Mouse (Mus musculus) midbrain, embryonic 16.5 days (tissue): ENCODE results near the gene Srgap1. TPM values are rescaled to one million over a fixed set of nuclear protein-coding genes. Genes with fewer than 3 reads are reported as not detected.

Experiments used
- ATAC-seq: fragments of 200-750 bp; cut with Nextera tagmentation; 2 replicates; pipeline ENCODE4 v1.8.0; 2017; ENCODE audit warnings: moderate TSS enrichment
- H3K27ac ChIP-seq: fragments of 300-500 bp; sonication (generic); 2 replicates; pipeline ENCODE4 v1.5.1; 2014; ENCODE audit warnings: mild to moderate bottlenecking, low read length, mixed read lengths
- H3K27me3 ChIP-seq: fragments of 300-500 bp; sonication (generic); 2 replicates; pipeline ENCODE4 v1.6.1; 2014; ENCODE audit warnings: low read depth, low read length, mixed read lengths; ENCODE audit not compliant: control insufficient read depth, insufficient read depth
- H3K36me3 ChIP-seq: fragments of 300-500 bp; sonication (generic); 2 replicates; pipeline ENCODE4 v1.6.1; 2014; ENCODE audit warnings: mild to moderate bottlenecking, low read length, moderate library complexity, mixed read lengths; ENCODE audit not compliant: control insufficient read depth, insufficient read depth
- H3K4me1 ChIP-seq: fragments of 300-500 bp; sonication (generic); 2 replicates; pipeline ENCODE4 v1.6.1; 2014; ENCODE audit warnings: mild to moderate bottlenecking, low read length, mixed read lengths; ENCODE audit not compliant: control insufficient read depth, insufficient read depth
- H3K4me2 ChIP-seq: fragments of 300-500 bp; sonication (generic); 2 replicates; pipeline ENCODE4 v1.6.1; 2014; ENCODE audit warnings: mild to moderate bottlenecking, low read length, mixed read lengths
- H3K4me3 ChIP-seq: fragments of 300-500 bp; sonication (generic); 2 replicates; pipeline ENCODE4 v1.5.1; 2014; ENCODE audit warnings: low read depth, mild to moderate bottlenecking, low read length, moderate library complexity, mixed read lengths
- H3K9ac ChIP-seq: fragments of 300-500 bp; sonication (generic); 2 replicates; pipeline ENCODE4 v1.6.1; 2014; ENCODE audit warnings: low read depth, low read length, mixed read lengths
- H3K9me3 ChIP-seq: fragments of 300-500 bp; sonication (generic); replicated peaks from 2 replicates; pipeline ENCODE4 v1.6.1; 2014; ENCODE audit warnings: mild to moderate bottlenecking, low read length, mixed read lengths; ENCODE audit not compliant: control insufficient read depth, poor library complexity, severe bottlenecking
- WGBS: fragments of 180-500 bp; shearing (Covaris S2); extraction: QIAGEN DNeasy Blood & Tissue Kit; methylation state at CpG from one replicate; pipeline ENCODE4 v1.1.7; 2014; 5-methylcytosine and 5-hydroxymethylcytosine counted together
- polyA plus RNA-seq: library from polyadenylated mRNA; unstranded; fragments of >200 nt; fragmentation: Nextera tagmentation; extraction: Ambion mirVana; gene quantifications from 2 replicates; pipeline ENCODE4 v1.2.1, GENCODE M21; 2015

Srgap1 gene
- polyA plus RNA-seq, 1 experiment from 2014 or later = 34.4 TPM

DNA sequence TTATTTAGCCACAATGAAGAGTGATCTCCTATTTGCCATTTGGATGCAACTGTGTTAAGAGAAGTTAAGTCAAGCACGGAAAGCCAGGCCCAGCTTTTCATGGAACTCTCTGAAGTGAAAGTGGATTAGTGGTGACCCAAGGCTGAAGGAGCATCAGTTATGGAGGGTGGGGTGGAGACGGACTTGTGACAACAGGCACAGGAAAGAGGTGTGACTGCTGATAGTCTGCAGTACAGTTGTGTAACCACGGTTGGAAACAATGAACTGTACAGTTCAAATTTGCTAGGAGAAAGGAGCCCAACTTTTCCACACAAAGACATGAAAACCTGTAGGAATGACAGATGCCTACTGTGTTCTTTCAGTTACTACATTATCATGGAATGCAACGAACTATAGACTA is 60.1 kb downstream of the Srgap1 start:
- Histone ChIP-seq H3K9me3 (no peaks in the 10 kb centered on the region), H3K36me3 (no peaks in the 10 kb centered on the region), H3K4me2 (no peak overlapping the region), H3K4me1 (0 out of 2 replicates have a peak, but pooled peaks cover 3% of the 10 kb centered on the region), H3K9ac (no peak overlapping the region), H3K27ac (no peak overlapping the region), H3K27me3 (no peaks in the 10 kb centered on the region), H3K4me3 (no peak overlapping the region)
- no peak for ATAC-seq
- WGBS = 51% methylated on average over 4 of the region's 4 CpGs

DNA sequence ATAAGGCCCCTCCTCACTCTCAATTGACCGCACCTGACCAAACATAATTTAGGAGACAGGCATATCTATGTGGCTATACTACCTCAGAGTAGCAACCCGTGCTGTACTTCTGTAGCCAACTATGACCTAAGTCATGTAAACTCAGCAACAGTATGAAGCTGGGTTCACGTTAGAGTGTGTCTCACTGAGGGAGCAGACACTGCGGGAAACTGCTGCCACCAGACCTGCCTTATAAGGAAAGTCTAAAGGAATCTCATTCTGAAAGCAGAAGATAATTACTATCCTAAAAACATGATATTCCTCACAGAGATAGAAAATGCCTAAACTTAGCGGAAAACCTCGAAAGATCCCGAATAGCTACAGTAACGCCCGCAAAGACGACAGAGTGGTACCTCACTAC is 62.2 kb downstream of the Srgap1 start:
- ATAC-seq = no peak
- Histone ChIP-seq H3K27ac (no peak overlapping the region), H3K4me1 (peaks cover 3% of the 10 kb centered on the region; the same call in 1 of the 2 replicates), H3K9ac (no peak overlapping the region), H3K9me3 (no peaks in the 10 kb centered on the region), H3K27me3 (no peaks in the 10 kb centered on the region), H3K36me3 (no peaks in the 10 kb centered on the region), H3K4me2 (no peak overlapping the region), H3K4me3 (no peak overlapping the region)
- 93% methylated on average over 10 of the region's 10 CpGs for WGBS

DNA sequence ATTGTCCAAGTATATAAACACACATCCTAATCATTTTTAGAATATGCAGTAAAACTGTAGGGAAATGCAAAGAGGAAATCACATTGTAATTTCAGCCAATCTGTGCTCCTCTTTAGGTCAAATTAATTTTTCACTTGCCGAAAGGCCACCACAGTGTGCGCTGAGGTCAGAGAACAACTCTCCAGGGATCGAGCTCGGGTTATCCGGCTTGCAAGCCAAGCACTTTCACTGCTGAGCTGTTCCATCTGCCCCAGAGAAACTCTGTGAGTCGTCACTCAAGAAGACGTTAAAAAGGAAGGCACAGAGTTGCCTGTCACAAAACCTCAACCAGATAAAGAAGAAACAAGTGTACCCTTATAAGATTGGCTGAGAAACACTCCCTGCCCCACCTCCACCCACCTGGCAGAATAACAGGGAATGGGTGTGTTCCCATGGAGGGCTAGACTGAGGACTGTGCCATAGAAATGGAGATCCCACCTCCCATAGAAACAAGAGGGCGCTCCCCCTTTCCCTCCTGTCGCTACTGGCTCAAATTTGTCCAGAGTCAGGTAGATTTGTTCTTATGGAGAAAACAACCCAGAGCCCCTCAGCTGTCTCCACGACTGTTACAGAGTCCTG is 63.0 kb downstream of the Srgap1 start:
- Histone ChIP-seq H3K9ac (no peak overlapping the region), H3K36me3 (no peaks in the 10 kb centered on the region), H3K4me3 (no peak overlapping the region), H3K9me3 (no peaks in the 10 kb centered on the region), H3K27ac (no peak overlapping the region), H3K4me1 (peaks cover 3% of the 10 kb centered on the region; the same call in 1 of the 2 replicates), H3K27me3 (no peaks in the 10 kb centered on the region), H3K4me2 (no peak overlapping the region)
- WGBS = 81% methylated on average over 10 of the region's 10 CpGs
- no peak for ATAC-seq

DNA sequence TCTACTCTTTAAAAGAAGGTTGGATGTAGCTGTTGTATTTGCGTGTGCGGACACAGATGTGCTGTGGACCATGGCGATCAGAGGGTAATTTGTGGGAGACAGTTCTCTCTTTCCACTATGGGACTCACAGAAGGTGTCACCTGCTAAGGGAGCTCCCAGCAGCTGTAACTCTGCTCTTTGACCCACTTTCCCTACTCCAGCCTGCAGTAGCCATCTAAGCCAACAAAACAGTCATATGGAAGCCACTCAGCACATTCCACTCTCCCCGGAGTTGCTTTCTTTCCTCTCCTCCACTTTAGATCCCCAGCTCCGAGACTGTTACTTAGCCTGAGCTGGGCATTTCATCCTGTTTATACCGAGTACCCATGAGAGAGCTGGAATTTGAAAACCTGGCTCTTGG is 71.8 kb downstream of the Srgap1 start:
- Histone ChIP-seq H3K4me1 (peaks cover 25% of the 10 kb centered on the region), H3K9me3 (no peaks in the 10 kb centered on the region), H3K4me2 (no peak overlapping the region), H3K4me3 (no peak overlapping the region), H3K36me3 (no peaks in the 10 kb centered on the region), H3K9ac (no peak overlapping the region), H3K27ac (no peak overlapping the region), H3K27me3 (no peaks in the 10 kb centered on the region)
- WGBS = 86% methylated on average over 6 of the region's 6 CpGs
- no peak for ATAC-seq

DNA sequence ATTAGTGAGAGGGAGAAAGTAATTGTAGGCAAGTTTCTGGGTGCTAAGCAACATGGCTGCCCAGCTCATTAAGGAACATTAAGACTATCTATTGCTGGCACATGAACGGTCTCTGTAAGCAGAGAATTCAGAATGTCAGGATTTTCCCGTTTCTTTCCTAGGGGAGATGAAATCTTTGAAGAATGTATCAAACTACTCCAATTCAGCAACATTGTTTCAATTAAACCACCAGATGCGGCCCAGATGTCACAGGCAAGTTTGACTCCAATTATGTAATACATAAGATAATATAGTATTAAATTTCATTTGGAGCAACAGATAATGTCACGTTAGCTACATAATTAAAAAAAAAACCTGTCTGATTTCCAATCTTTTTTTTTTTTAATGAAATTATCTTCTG is 72.5 kb downstream of the Srgap1 start:
- H3K36me3 ChIP-seq = no peaks in the 10 kb centered on the region
- no peak overlapping the region for H3K4me3 ChIP-seq
- H3K27ac ChIP-seq = no peak overlapping the region
- H3K4me1 ChIP-seq = peaks cover 28% of the 10 kb centered on the region
- no peak overlapping the region for H3K4me2 ChIP-seq
- WGBS = 69% methylated on average over 4 of the region's 4 CpGs
- H3K9ac ChIP-seq = no peak overlapping the region
- no peaks in the 10 kb centered on the region for H3K9me3 ChIP-seq
- H3K27me3 ChIP-seq = no peaks in the 10 kb centered on the region
- no peak for ATAC-seq

DNA sequence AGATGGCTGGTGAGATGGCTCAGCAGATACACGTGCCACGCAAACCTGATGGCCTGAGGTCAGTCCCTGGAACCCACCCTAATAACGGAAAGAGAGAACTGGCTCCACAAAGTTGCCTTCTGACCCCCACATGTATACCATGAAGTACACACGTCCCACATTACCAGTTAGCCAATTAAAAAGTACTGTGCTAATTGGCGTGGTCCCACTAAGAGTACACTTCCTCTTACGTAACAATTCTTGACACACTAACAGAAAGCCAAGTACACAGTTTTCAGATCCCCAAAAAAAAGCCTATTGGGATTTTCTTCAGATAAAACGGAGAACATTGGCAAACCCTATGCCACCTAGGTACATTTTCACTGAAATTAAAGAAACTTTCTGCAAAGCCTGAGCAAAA is 73.8 kb downstream of the Srgap1 start:
- Histone ChIP-seq H3K9ac (no peak overlapping the region), H3K27ac (no peak overlapping the region), H3K36me3 (no peaks in the 10 kb centered on the region), H3K4me3 (no peak overlapping the region), H3K9me3 (no peaks in the 10 kb centered on the region), H3K4me1 (peaks cover 40% of the 10 kb centered on the region), H3K4me2 (no peak overlapping the region), H3K27me3 (no peaks in the 10 kb centered on the region)
- 88% methylated on average over 7 of the region's 7 CpGs for WGBS
- ATAC-seq = no peak

DNA sequence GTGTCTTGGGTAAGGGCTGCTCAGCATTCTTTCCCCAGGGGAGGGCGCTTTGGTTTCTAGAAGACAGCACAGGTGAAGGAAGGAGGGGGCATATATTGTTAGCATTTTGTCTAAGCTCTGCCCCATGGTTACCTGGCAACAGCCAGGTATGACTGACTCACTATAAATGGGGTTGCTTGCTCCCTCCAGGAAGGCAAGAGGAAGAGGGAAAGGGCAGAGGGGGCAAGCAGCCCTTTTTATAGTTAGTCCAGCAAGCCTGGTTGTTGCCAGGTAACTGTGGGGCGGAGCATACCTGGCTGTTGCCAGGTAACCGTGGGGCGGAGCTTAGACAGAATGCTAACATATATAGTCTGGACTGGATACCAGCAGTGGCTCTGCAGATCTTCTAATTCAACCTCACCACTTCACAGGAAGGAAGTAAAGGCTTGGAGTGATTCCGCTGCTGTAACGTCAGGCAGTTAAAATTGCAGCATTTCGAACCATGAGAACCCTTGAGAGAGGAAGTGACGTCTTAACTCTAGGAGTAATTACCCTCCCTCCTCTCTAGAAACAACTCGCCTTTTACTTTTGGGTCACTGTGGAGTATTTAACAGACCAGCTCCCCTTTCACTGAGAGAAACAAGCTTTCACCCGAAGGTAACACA is 74.7 kb downstream of the Srgap1 start:
- Histone ChIP-seq H3K27ac (no peak overlapping the region), H3K4me3 (no peak overlapping the region), H3K4me2 (no peak overlapping the region), H3K9ac (no peak overlapping the region), H3K9me3 (no peaks in the 10 kb centered on the region), H3K36me3 (no peaks in the 10 kb centered on the region), H3K4me1 (peaks cover 43% of the 10 kb centered on the region), H3K27me3 (no peaks in the 10 kb centered on the region)
- WGBS = 88% methylated on average over 10 of the region's 10 CpGs
- ATAC-seq = 0 out of 2 replicates have a peak, but pooled peaks have one; percentile 17

DNA sequence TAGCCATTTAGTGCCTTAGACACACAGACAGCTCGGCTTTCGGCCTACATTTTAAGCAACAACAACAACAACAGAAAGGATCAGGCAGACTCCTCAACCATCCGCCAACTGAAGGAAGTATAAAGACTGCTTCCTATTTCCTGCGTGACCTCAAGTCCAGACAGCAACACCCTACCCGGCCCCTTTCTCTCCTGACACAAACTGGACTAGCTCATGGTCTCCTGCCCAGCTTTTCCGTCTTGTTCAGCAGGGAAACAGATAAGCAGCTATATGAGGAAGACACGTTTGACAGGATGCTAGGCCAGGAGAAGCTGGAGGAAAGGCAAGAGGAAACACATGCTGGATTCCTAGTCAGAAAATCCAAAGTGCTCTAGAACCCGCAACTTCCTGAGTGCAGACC is 75.5 kb downstream of the Srgap1 start:
- ATAC-seq = no peak
- Histone ChIP-seq H3K4me1 (peaks cover 43% of the 10 kb centered on the region), H3K36me3 (no peaks in the 10 kb centered on the region), H3K27ac (peak overlapping the region; percentile 44; the same call in 1 of the 2 replicates), H3K27me3 (no peaks in the 10 kb centered on the region), H3K9ac (no peak overlapping the region), H3K4me3 (no peak overlapping the region), H3K9me3 (no peaks in the 10 kb centered on the region), H3K4me2 (no peak overlapping the region)
- 72% methylated on average over 8 of the region's 8 CpGs for WGBS

DNA sequence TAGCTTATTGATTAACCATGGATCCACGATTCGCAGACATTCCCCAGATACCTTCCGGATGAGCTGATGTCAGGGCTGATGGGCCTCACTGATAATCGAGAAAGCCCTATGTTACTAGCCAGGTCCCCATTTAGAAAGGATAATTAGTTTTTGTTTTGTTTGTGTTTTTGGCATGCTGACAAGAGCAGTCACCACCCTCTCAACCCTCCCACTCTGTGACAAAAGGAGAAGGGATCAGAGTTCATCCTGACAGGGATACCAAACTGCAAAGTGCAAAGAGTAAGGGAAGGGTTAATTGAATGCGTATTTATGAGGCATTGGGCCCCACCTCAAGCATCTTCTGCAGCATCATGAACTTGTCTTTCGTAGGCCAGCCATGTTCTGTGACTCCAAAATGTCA is 76.2 kb downstream of the Srgap1 start:
- H3K27ac ChIP-seq = no peak overlapping the region
- no peak overlapping the region for H3K4me2 ChIP-seq
- H3K4me3 ChIP-seq = no peak overlapping the region
- H3K36me3 ChIP-seq = no peaks in the 10 kb centered on the region
- ATAC-seq = no peak
- WGBS = 70% methylated on average over 6 of the region's 6 CpGs
- peaks cover 36% of the 10 kb centered on the region for H3K4me1 ChIP-seq
- no peaks in the 10 kb centered on the region for H3K9me3 ChIP-seq
- H3K9ac ChIP-seq = no peak overlapping the region
- no peaks in the 10 kb centered on the region for H3K27me3 ChIP-seq
